In genomic region chr4:88034387-88035157, GRCm38 (mm10) we compare ENCODE assay signal across 7 mouse cellular contexts. TPM values are rescaled to one million over a fixed set of nuclear protein-coding genes. Genes with fewer than 3 reads are reported as not detected.
DNase-seq lines count a peak whose midpoint lies in the region; ATAC-seq and TF ChIP-seq lines count a peak whose summit lies in the region.

No protein-coding gene starts in this region.

- H3K4me2 ChIP-seq in intestine, postnatal 0 days (replicated peaks; ENCODE audit: low read depth): peak overlapping the region; percentile 94

- ATAC-seq in intestine, postnatal 0 days: no peak

- no peak for TF ChIP-seq CTCF in embryonic fibroblast, embryonic 13.5 days (IDR thresholded peaks at IDR 0.05; ENCODE audit: borderline replicate concordance, insufficient read depth, low read length)
- TF ChIP-seq CTCF in intestine, postnatal 0 days (IDR thresholded peaks at IDR 0.05; ENCODE audit: low read depth): no peak

- no peaks in the 10 kb centered on the region for H3K9me3 ChIP-seq in intestine, postnatal 0 days (ENCODE audit: control insufficient read depth)

- H3K4me3 ChIP-seq in embryonic fibroblast, embryonic 13.5 days (ENCODE audit: insufficient read depth, low read length): peak overlapping the region; percentile 59; the same call in 1 of the 2 replicates
- H3K4me3 ChIP-seq in intestine, postnatal 0 days (ENCODE audit: low read depth, low read length): peak overlapping the region; percentile 83

- H3K27ac ChIP-seq in embryonic fibroblast, embryonic 13.5 days (ENCODE audit: insufficient read depth, low read length): no peak overlapping the region
- no peak overlapping the region for H3K27ac ChIP-seq in intestine, postnatal 0 days (ENCODE audit: low read depth, low read length)

- 10% methylated on average over 18 of the region's 18 CpGs for WGBS in intestine, postnatal 0 days

- peak; percentile 42 for DNase-seq in 3134 (ENCODE audit: extremely low read depth, insufficient read length, low spot score)
- DNase-seq in CD4-positive helper T cell, adult 2 months (ENCODE audit: low read depth, low spot score): peak; percentile 80
- DNase-seq in naive thymus-derived CD4-positive, alpha-beta T cell, adult 2 months (ENCODE audit: low read depth): peak; percentile 71
- no peak for DNase-seq in adrenal gland, postnatal 4 days (ENCODE audit: low spot score in 2 of 2)
- no peak for DNase-seq in testis, postnatal 10 days (ENCODE audit: low spot score)

- H3K4me1 ChIP-seq in embryonic fibroblast, embryonic 13.5 days (ENCODE audit: control insufficient read depth, insufficient read depth, low read length): peaks cover 3% of the 10 kb centered on the region; the same call in 1 of the 2 replicates
- H3K4me1 ChIP-seq in intestine, postnatal 0 days (replicated peaks; ENCODE audit: control insufficient read depth, insufficient read depth, low read length): peaks cover 4% of the 10 kb centered on the region; the same call in 1 of the 2 replicates

- H3K9ac ChIP-seq in intestine, postnatal 0 days (ENCODE audit: low read depth, low read length): peak overlapping the region; percentile 77; the same call in 1 of the 2 replicates

- H3K27me3 ChIP-seq in intestine, postnatal 0 days (replicated peaks; ENCODE audit: control insufficient read depth, insufficient read depth, low read length): no peaks in the 10 kb centered on the region

- no peak for TF ChIP-seq POLR2A in embryonic fibroblast, embryonic 13.5 days (IDR thresholded peaks at IDR 0.05; ENCODE audit: low read depth, low read length)

- peaks cover under 1% of the 10 kb centered on the region; the same call in 1 of the 2 replicates for H3K36me3 ChIP-seq in intestine, postnatal 0 days (ENCODE audit: control insufficient read depth, insufficient read depth)

RNA-seq across cellular contexts. Expression of gene Mllt3, which starts 1.4 kb away (rescaled TPM):
- 41.6 and 42.0 TPM in 2 replicates for polyA plus RNA-seq in embryonic fibroblast, embryonic 13.5 days (2011; ENCODE audit: insufficient read length, low read depth, missing spikeins)
- polyA plus RNA-seq in intestine, postnatal 0 days (2015; fragmentation: Nextera tagmentation; extraction: Ambion mirVana): 17.5 and 20.0 TPM in 2 replicates
- 10 to 100 TPM; 21.9 to 25.9 TPM for total RNA-seq in adrenal gland, postnatal 4 days (2021)

RNA-seq across cellular contexts. Expression of gene Focad, which starts 59.9 kb away (rescaled TPM):
- 11.6 and 16.1 TPM in 2 replicates for polyA plus RNA-seq in embryonic fibroblast, embryonic 13.5 days (2011; ENCODE audit: insufficient read length, low read depth, missing spikeins)
- 3.8 and 4.8 TPM in 2 replicates for polyA plus RNA-seq in intestine, postnatal 0 days (2015; fragmentation: Nextera tagmentation; extraction: Ambion mirVana)
- total RNA-seq in adrenal gland, postnatal 4 days (2021): 10 to 100 TPM; 21.9 to 26.5 TPM

Comparison
In these comparisons a context has a peak if more than half of its experiments do, and no peak if none do; other contexts are left out.
1. DNase-seq: peak in 3134 (single experiment), CD4-positive helper T cell, adult 2 months (single experiment) and naive thymus-derived CD4-positive, alpha-beta T cell, adult 2 months (single experiment); none in adrenal gland, postnatal 4 days (0 of 2) and testis, postnatal 10 days (single experiment).